Mouse (Mus musculus) heart, embryonic 16.5 days (tissue): ENCODE results near the gene Zfp423. TPM values are rescaled to one million over a fixed set of nuclear protein-coding genes. Genes with fewer than 3 reads are reported as not detected.

Experiments
- ATAC-seq: fragments of 200-750 bp; cut with Nextera tagmentation; replicated peaks from 2 replicates; pipeline ENCODE4 v1.8.0; 2017; ENCODE audit warnings: moderate number of reproducible peaks; ENCODE audit not compliant: insufficient read depth, low FRiP score; ENCODE audit errors: extremely low read depth
- H3K27ac ChIP-seq: fragments of 300-500 bp; sonication (generic); 2 replicates; pipeline ENCODE4 v1.5.1; 2014; ENCODE audit warnings: mild to moderate bottlenecking, low read length, control low read depth, moderate library complexity
- H3K27me3 ChIP-seq: fragments of 300-500 bp; sonication (generic); 2 replicates; pipeline ENCODE4 v1.6.1; 2014; ENCODE audit warnings: low read length, mixed read lengths; ENCODE audit not compliant: control insufficient read depth, insufficient read depth
- H3K36me3 ChIP-seq: fragments of 300-500 bp; sonication (generic); 2 replicates; pipeline ENCODE4 v1.6.1; 2014; ENCODE audit not compliant: control insufficient read depth, insufficient read depth
- H3K4me1 ChIP-seq: fragments of 300-500 bp; sonication (generic); 2 replicates; pipeline ENCODE4 v1.6.1; 2014; ENCODE audit warnings: low read length, mixed read lengths; ENCODE audit not compliant: control insufficient read depth, insufficient read depth
- H3K4me2 ChIP-seq: fragments of 300-500 bp; sonication (generic); 2 replicates; pipeline ENCODE4 v1.6.1; 2014; ENCODE audit warnings: low read depth, mild to moderate bottlenecking, control low read depth, low read length
- H3K4me3 ChIP-seq: fragments of 300-500 bp; sonication (generic); 2 replicates; pipeline ENCODE4 v1.5.1; 2014; ENCODE audit warnings: mild to moderate bottlenecking, control low read depth, low read length
- H3K9ac ChIP-seq: fragments of 300-500 bp; sonication (generic); 2 replicates; pipeline ENCODE4 v1.6.1; 2014; ENCODE audit warnings: low read length, control low read depth
- H3K9me3 ChIP-seq: fragments of 300-500 bp; sonication (generic); replicated peaks from 2 replicates; pipeline ENCODE4 v1.6.1; 2016; ENCODE audit warnings: low read length; ENCODE audit not compliant: control insufficient read depth
- WGBS: fragments of 180-500 bp; shearing (Covaris S2); extraction: QIAGEN DNeasy Blood & Tissue Kit; methylation state at CpG from one replicate; pipeline ENCODE4 v1.1.7; 2014; 5-methylcytosine and 5-hydroxymethylcytosine counted together
- polyA plus RNA-seq: library from polyadenylated mRNA; unstranded; fragments of >200 nt; fragmentation: Nextera tagmentation; extraction: Ambion mirVana; gene quantifications from 2 replicates; pipeline ENCODE4 v1.2.1, GENCODE M21; 2015

The Zfp423 gene
- polyA plus RNA-seq, 1 experiment from 2014 or later: 3.1 TPM

DNA sequence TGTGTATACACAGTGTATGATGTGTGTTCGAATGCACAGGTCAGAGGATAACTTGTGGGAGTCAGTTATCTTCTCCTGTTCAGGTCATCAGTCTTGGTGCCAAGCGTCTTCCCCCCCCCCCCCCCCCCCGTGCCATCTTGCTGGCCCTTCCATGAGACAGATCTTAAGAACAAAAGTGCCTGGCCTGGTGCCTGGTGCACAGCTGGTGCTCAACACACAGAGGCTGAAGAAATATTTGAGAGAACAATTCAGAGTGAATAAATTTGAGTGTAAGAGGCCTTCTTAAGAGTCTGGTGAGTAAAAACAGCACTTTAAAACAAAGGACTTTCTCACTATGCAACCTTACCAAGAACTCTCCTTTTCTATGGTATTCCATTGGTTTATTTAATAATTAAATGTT, 245.4 kb downstream of the Zfp423 start:
- Histone ChIP-seq H3K27ac (no peak overlapping the region), H3K9ac (no peak overlapping the region), H3K36me3 (no peaks in the 10 kb centered on the region), H3K4me3 (no peak overlapping the region), H3K9me3 (no peaks in the 10 kb centered on the region), H3K4me1 (peaks cover 7% of the 10 kb centered on the region), H3K4me2 (no peak overlapping the region), H3K27me3 (peaks cover 2% of the 10 kb centered on the region; the same call in 1 of the 2 replicates)
- 50% methylated on average over 1 of the region's 3 CpGs for WGBS
- ATAC-seq: no peak

DNA sequence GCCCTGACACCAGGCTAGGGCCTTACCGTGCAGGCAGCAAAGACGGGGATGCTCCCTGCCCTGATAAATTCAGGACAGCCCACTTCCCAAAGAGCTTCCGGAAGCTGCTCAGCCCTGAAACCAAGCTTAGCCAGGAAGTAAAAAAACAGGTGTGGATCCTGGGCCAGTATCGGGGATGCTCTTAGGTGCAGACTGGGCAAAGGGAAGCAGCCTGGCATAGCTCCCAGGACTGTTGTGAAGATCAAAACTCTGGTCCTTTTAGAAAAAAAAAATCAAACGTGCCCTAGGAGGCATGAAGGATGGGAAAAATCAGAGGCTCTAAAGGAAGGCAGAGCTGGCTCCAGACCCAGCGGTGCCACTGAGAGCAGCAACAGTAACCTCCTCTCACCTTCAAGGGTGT, 247.4 kb downstream of the Zfp423 start:
- H3K4me3 ChIP-seq: no peak overlapping the region
- no peak for ATAC-seq
- no peaks in the 10 kb centered on the region for H3K36me3 ChIP-seq
- peaks cover 9% of the 10 kb centered on the region for H3K4me1 ChIP-seq
- WGBS: 70% methylated on average over 6 of the region's 6 CpGs
- no peak overlapping the region for H3K27ac ChIP-seq
- no peak overlapping the region for H3K9ac ChIP-seq
- no peaks in the 10 kb centered on the region for H3K9me3 ChIP-seq
- peaks cover 5% of the 10 kb centered on the region; the same call in 1 of the 2 replicates for H3K27me3 ChIP-seq
- H3K4me2 ChIP-seq: no peak overlapping the region

DNA sequence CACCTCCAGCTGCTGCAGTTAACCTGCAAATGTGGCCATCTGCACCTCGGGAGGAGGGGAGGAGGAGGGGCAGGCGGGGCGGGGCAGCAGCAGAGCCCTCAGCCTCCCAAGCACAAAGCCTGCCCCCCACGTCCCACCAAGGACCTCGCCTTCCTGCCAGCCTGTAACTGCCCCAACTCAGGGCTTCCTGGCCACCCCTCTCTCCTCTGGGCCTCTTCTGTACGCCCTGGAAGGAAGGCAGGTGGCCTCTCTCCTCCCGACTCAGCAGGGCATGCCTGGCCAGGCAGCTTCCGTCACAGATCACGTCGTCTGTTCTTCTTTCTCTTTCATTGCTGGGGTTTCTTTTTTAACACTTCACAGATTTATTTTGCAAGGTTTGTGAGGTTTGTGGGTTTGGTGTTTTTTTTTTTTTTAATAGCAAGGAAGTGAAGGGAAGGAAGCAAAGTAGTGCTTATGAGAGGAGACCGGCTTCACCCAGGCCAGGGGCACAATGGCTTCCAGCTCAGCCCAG, 251.2 kb downstream of the Zfp423 start:
- ATAC-seq: no peak
- H3K27me3 ChIP-seq: peaks cover 5% of the 10 kb centered on the region; the same call in 1 of the 2 replicates
- no peak overlapping the region for H3K4me3 ChIP-seq
- no peak overlapping the region for H3K27ac ChIP-seq
- peak overlapping the region; percentile 33; the same call in 1 of the 2 replicates for H3K4me2 ChIP-seq
- H3K9ac ChIP-seq: no peak overlapping the region
- WGBS: 29% methylated on average over 11 of the region's 11 CpGs
- H3K4me1 ChIP-seq: peaks cover 2% of the 10 kb centered on the region; the same call in 1 of the 2 replicates
- H3K36me3 ChIP-seq: no peaks in the 10 kb centered on the region
- H3K9me3 ChIP-seq: no peaks in the 10 kb centered on the region

DNA sequence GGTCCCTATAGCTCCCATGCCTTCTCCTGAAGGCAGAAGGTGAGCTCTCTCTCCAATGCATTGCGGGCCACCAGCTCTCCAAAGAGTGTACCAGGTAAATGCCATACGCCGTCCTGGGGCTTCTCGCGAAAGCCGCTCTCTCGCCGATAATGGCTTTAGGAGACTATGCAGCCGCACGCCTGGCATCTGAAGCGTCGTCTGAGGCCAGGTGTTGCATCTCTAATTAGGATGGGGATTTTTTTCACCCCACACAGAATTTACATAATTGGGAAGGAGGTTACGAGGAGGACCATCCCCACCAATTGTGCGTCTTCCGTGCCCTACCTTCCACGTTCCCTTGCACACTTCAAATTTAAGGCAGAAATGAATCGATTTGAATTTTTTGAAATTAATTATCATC, 252.2 kb downstream of the Zfp423 start:
- Histone ChIP-seq H3K36me3 (no peaks in the 10 kb centered on the region), H3K4me1 (peaks cover 2% of the 10 kb centered on the region), H3K9ac (no peak overlapping the region), H3K4me3 (no peak overlapping the region), H3K9me3 (no peaks in the 10 kb centered on the region), H3K27ac (no peak overlapping the region), H3K27me3 (peaks cover 5% of the 10 kb centered on the region; the same call in 1 of the 2 replicates), H3K4me2 (no peak overlapping the region)
- ATAC-seq: no peak
- 78% methylated on average over 17 of the region's 17 CpGs for WGBS

DNA sequence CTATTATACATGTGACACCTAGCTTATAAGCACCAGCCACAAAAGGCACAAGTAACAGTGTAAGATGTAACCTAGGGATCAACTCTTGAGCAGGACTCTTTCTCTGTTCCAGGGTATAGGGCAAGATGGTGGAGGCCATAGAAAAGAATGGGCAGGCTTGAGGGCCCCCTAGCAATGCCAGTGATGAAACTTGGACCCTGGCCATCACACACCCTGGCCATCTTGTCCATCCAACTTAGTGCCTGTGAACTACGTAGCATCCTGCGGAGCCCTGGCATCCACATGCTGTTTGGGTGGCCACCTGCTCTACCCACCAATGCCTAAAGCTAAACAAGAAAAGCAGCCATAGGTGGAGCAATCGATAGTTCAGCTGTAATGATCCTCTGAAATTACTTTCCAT, 254.6 kb downstream of the Zfp423 start:
- no peak for ATAC-seq
- H3K9ac ChIP-seq: no peak overlapping the region
- H3K4me1 ChIP-seq: peaks cover 4% of the 10 kb centered on the region
- peaks cover 5% of the 10 kb centered on the region; the same call in 1 of the 2 replicates for H3K27me3 ChIP-seq
- H3K4me3 ChIP-seq: no peak overlapping the region
- no peaks in the 10 kb centered on the region for H3K36me3 ChIP-seq
- no peaks in the 10 kb centered on the region for H3K9me3 ChIP-seq
- WGBS: 89% methylated on average over 3 of the region's 3 CpGs
- no peak overlapping the region for H3K27ac ChIP-seq
- H3K4me2 ChIP-seq: no peak overlapping the region

DNA sequence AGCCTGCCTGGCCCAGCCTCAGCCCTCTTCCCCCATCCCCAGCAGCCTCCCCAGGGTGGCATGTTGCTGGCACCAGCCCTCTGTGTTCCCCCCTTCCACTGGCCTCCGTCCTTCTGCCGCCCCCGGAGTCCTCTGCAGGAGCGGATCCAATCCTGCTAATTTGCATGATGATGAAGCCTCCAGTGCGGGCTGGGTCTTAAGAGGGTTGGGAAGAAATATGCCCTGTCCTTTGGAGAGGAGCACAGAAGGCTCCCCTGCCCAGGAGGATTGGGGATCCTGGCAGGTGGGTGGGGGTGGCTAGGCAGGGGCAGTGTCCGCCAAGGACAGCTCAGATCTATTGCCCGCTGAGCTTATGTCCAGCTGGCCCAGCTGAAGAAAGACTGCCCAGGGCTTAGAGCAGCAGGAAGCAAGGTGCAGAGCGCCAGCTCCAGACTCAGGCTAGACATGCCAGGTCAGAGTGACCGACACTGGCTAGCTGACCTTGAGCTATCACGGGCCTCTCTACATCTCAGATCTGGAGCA, 256.5 kb downstream of the Zfp423 start:
- H3K36me3 ChIP-seq: no peaks in the 10 kb centered on the region
- ATAC-seq: no peak
- H3K9ac ChIP-seq: no peak overlapping the region
- 40% methylated on average over 10 of the region's 10 CpGs for WGBS
- H3K4me1 ChIP-seq: peaks cover 2% of the 10 kb centered on the region
- no peak overlapping the region for H3K4me2 ChIP-seq
- H3K27ac ChIP-seq: no peak overlapping the region
- H3K4me3 ChIP-seq: no peak overlapping the region
- H3K27me3 ChIP-seq: peaks cover 5% of the 10 kb centered on the region; the same call in 1 of the 2 replicates
- no peaks in the 10 kb centered on the region for H3K9me3 ChIP-seq

DNA sequence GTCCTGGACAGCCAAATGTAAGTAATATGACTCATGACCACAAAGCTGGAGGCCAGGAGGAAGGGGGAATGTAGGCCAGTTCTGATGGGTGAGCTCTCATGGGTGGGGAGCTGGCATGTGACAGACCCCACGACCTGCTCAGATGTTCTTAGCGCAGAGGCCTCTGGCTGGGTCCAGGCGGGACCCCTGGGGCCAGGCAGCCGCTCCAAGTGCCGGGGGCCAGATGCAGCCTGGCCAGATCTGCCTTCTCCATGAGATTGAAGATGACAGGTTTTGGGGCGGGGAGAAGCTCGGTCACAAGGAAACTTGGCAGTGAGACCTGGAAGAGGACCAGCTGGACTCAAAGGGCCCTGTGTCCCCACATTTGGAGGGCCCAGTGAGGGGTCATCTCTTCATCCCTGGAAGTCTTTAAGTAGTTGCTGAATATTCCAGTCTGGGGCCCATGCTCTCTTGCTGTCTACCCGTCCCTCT, 257.3 kb downstream of the Zfp423 start:
- 62% methylated on average over 8 of the region's 8 CpGs for WGBS
- Histone ChIP-seq H3K4me1 (peaks cover 2% of the 10 kb centered on the region; the same call in 1 of the 2 replicates), H3K9me3 (no peaks in the 10 kb centered on the region), H3K4me3 (no peak overlapping the region), H3K36me3 (no peaks in the 10 kb centered on the region), H3K27me3 (peaks cover 2% of the 10 kb centered on the region; the same call in 1 of the 2 replicates), H3K27ac (no peak overlapping the region), H3K9ac (no peak overlapping the region), H3K4me2 (no peak overlapping the region)
- peak; percentile 60; the same call in 1 of the 2 replicates for ATAC-seq

DNA sequence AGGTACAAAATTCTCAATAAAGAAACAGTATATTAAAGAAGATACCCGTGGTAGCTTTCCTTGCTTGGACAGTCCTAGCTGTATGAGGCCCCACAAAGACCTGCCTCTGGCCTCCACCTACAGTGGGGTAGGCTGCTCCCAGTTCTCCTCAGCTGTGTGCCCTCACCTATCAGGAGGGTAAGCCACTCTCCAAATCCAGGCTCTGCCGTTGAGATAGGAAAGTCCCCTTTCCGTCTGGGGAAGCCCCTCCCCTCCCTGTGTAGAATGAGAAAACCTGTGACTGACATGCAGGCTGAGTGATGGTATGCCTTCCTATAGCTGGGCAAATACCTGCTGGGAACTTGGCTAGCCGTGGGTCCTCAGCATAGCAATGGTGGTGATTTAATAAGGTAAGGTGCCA, 257.8 kb downstream of the Zfp423 start:
- no peak overlapping the region for H3K27ac ChIP-seq
- WGBS: 49% methylated on average over 4 of the region's 4 CpGs
- no peaks in the 10 kb centered on the region for H3K36me3 ChIP-seq
- 0 out of 2 replicates have a peak, but pooled peaks have one; percentile 28 for ATAC-seq
- peaks cover 2% of the 10 kb centered on the region; the same call in 1 of the 2 replicates for H3K4me1 ChIP-seq
- H3K9ac ChIP-seq: no peak overlapping the region
- no peak overlapping the region for H3K4me3 ChIP-seq
- no peaks in the 10 kb centered on the region for H3K27me3 ChIP-seq
- H3K4me2 ChIP-seq: no peak overlapping the region
- no peaks in the 10 kb centered on the region for H3K9me3 ChIP-seq

DNA sequence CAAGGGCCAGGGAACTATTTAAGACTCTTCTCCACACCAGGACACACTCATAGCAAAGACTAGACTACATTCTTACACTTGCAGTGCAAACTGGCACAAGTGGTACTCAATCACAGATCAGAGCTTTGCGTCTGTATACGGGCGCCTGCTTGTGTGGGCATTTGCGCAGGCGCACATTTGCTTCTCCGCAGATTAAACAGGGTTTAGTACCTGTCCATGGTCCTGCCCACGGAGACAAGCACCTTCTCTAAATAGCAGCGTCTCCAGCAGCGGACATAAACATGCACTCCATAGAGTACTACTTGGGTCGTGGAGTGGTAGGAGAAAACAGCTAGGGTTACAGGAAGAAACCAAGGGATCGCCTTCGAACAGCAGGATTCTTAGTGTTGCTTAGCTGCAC, 259.1 kb downstream of the Zfp423 start:
- H3K4me1 ChIP-seq: peaks cover 2% of the 10 kb centered on the region; the same call in 1 of the 2 replicates
- no peak for ATAC-seq
- H3K9me3 ChIP-seq: no peaks in the 10 kb centered on the region
- H3K27ac ChIP-seq: no peak overlapping the region
- 37% methylated on average over 12 of the region's 12 CpGs for WGBS
- no peaks in the 10 kb centered on the region for H3K36me3 ChIP-seq
- no peaks in the 10 kb centered on the region for H3K27me3 ChIP-seq
- no peak overlapping the region for H3K4me2 ChIP-seq
- no peak overlapping the region for H3K9ac ChIP-seq
- no peak overlapping the region for H3K4me3 ChIP-seq
